Mouse (Mus musculus) small intestine, adult 2 months (tissue): Measurements from ENCODE around the gene 1700037H04Rik.

Source experiments
- CTCF ChIP-seq: fragments of 200-500 bp; IDR thresholded peaks from 2 replicates; pipeline ENCODE4 v1.5.1; 2012; ENCODE audit warnings: low read depth, mild to moderate bottlenecking, control low read depth, inconsistent platforms, low read length, moderate library complexity, mixed read lengths; ENCODE audit not compliant: insufficient replicate concordance, insufficient read length; ENCODE audit errors: extremely low read depth
- POLR2A ChIP-seq: fragments of 200-500 bp; IDR thresholded peaks from 2 replicates; pipeline ENCODE4 v1.6.1; 2012; ENCODE audit warnings: low read depth, mild to moderate bottlenecking, control low read depth, inconsistent platforms, low read length, moderate library complexity

DNA sequence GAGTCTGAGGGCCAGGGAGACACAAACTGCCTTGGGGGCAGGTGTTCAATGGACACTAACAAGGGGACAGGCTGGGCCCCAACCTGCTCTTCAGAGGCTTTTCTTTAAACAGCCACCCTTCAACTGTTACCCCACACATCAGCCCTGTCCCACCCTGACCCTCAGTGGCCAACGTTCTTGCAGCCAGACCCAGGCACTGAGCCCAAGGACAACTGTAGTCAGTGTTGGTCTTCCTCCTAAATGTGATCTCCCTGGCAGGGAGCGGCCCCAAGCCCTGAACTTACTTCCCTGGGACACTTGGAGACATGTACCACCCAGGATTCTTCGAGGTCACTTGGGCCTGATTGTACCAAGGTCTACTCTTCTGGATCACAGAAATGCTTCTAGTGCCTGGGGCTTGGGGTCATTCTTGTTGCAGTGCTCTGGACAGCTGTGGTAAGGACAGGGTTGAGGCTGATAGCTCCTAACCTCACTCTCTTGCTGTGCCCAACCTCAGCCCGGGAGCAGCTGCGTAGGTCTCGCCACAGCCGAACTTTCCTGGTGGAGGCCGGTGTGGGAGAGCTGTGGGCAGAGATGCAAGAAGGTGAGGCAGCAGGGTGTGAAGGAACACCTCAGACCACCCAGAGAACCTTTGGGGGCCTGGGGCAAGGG is 18.4 kb downstream of the 1700037H04Rik start:
- TF ChIP-seq CTCF (no peak), POLR2A (no peak)
